13 mouse cellular contexts compared by ENCODE assay signal in the genomic region with DNA sequence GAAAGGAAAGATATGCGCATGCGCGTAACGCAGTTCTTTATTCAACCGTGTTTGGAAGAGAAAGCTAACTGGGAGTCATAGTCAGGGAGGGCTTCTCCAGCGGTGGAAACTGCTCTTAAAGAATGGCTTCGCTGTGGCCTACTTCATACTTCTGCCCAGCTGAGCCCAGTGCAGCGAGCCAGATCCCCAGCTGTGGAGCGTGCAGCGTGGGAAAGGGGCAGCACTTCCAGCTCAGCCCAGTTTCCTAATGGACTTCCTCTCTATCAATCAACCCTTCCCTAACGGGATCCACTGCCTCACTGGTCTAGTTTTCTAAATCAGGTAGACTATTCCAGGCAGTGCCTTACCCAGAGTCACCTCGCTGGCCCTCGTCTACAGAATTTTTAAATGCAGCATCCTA.
DNase-seq lines count a peak whose midpoint lies in the region; ATAC-seq lines count a peak whose summit lies in the region.
"Had no signal": no experiment of that assay in that cellular context is flagged by ENCODE, and none has a peak within 500 bp of the region (broad histone marks: within the 10 kb centered on the region; RNA-seq: fewer than 3 reads in every experiment).

No protein-coding gene starts in this region.

- H3K9ac ChIP-seq in forebrain, embryonic 11.5 days (ENCODE audit: low read length) = no peak overlapping the region
- no peak overlapping the region for H3K9ac ChIP-seq in intestine, embryonic 15.5 days
- H3K9ac ChIP-seq: embryonic facial prominence, embryonic 15.5 days; forebrain, embryonic 12.5 days; heart, embryonic 13.5 days; hindbrain, embryonic 15.5 days; lung, embryonic 15.5 days; midbrain, embryonic 12.5 days had no signal

- peak; percentile 36 for DNase-seq in kidney, postnatal 14 days
- no peak for DNase-seq in kidney, adult 8-10 months
- peak; percentile 27 for DNase-seq in R1 (ENCODE audit: low read depth, low spot score)
- DNase-seq in heart, adult 8-10 months (ENCODE audit: low spot score) = peak; percentile 49
- peak; percentile 54 to 56 for DNase-seq in kidney, postnatal 4 days
- DNase-seq in forebrain, embryonic 11.5 days (ENCODE audit: low spot score) = no peak

- no peak overlapping the region for H3K4me2 ChIP-seq in forebrain, embryonic 11.5 days (ENCODE audit: low read depth, low read length, severe bottlenecking)
- no peak overlapping the region for H3K4me2 ChIP-seq in intestine, embryonic 15.5 days (replicated peaks)
- H3K4me2 ChIP-seq: embryonic facial prominence, embryonic 15.5 days; forebrain, embryonic 12.5 days; heart, embryonic 13.5 days; hindbrain, embryonic 15.5 days; lung, embryonic 15.5 days; midbrain, embryonic 12.5 days had no signal

- no peaks in the 10 kb centered on the region for H3K36me3 ChIP-seq in forebrain, embryonic 11.5 days (ENCODE audit: control insufficient read depth, insufficient read depth, low read length)
- H3K36me3 ChIP-seq in intestine, embryonic 15.5 days = no peaks in the 10 kb centered on the region
- H3K36me3 ChIP-seq: embryonic facial prominence, embryonic 15.5 days; forebrain, embryonic 12.5 days; heart, embryonic 13.5 days; hindbrain, embryonic 15.5 days; lung, embryonic 15.5 days; midbrain, embryonic 12.5 days had no signal

- WGBS in forebrain, embryonic 11.5 days = 82% methylated on average over 13 of the region's 13 CpGs
- 75% methylated on average over 13 of the region's 13 CpGs for WGBS in intestine, embryonic 15.5 days

- no peak for ATAC-seq in forebrain, embryonic 11.5 days (replicated peaks; ENCODE audit: low FRiP score)
- ATAC-seq in intestine, embryonic 15.5 days = no peak

- no peak overlapping the region for H3K4me3 ChIP-seq in forebrain, embryonic 11.5 days (ENCODE audit: low read depth, low read length)
- no peak overlapping the region for H3K4me3 ChIP-seq in intestine, embryonic 15.5 days (replicated peaks)
- H3K4me3 ChIP-seq: embryonic facial prominence, embryonic 15.5 days; forebrain, embryonic 12.5 days; heart, embryonic 13.5 days; hindbrain, embryonic 15.5 days; lung, embryonic 15.5 days; midbrain, embryonic 12.5 days had no signal

- H3K27me3 ChIP-seq in forebrain, embryonic 11.5 days (ENCODE audit: control insufficient read depth, insufficient read depth, low read length) = no peaks in the 10 kb centered on the region
- H3K27me3 ChIP-seq in intestine, embryonic 15.5 days (replicated peaks) = no peaks in the 10 kb centered on the region
- H3K27me3 ChIP-seq: embryonic facial prominence, embryonic 15.5 days; heart, embryonic 13.5 days; hindbrain, embryonic 15.5 days; lung, embryonic 15.5 days; midbrain, embryonic 12.5 days had no signal

- H3K9me3 ChIP-seq in forebrain, embryonic 11.5 days (ENCODE audit: control insufficient read depth, low read length) = no peaks in the 10 kb centered on the region
- H3K9me3 ChIP-seq in intestine, embryonic 15.5 days = no peaks in the 10 kb centered on the region
- H3K9me3 ChIP-seq: embryonic facial prominence, embryonic 15.5 days; forebrain, embryonic 12.5 days; hindbrain, embryonic 15.5 days; lung, embryonic 15.5 days; midbrain, embryonic 12.5 days had no signal

- no peak overlapping the region for H3K27ac ChIP-seq in forebrain, embryonic 11.5 days (ENCODE audit: low read depth, low read length)
- no peak overlapping the region for H3K27ac ChIP-seq in intestine, embryonic 15.5 days
- H3K27ac ChIP-seq: embryonic facial prominence, embryonic 15.5 days; forebrain, embryonic 12.5 days; heart, embryonic 13.5 days; hindbrain, embryonic 15.5 days; lung, embryonic 15.5 days; midbrain, embryonic 12.5 days had no signal

- H3K4me1 ChIP-seq in forebrain, embryonic 11.5 days (replicated peaks; ENCODE audit: control insufficient read depth, insufficient read depth, low read length) = no peaks in the 10 kb centered on the region
- 0 out of 2 replicates have a peak, but pooled peaks cover 2% of the 10 kb centered on the region for H3K4me1 ChIP-seq in intestine, embryonic 15.5 days (replicated peaks)
- H3K4me1 ChIP-seq: embryonic facial prominence, embryonic 15.5 days; forebrain, embryonic 12.5 days; hindbrain, embryonic 15.5 days; lung, embryonic 15.5 days; midbrain, embryonic 12.5 days had no signal

Comparison
In these comparisons a context has a peak if more than half of its experiments do, and no peak if none do; other contexts are left out.
1. DNase-seq: peak in kidney, postnatal 14 days (single experiment), R1 (single experiment), heart, adult 8-10 months (single experiment) and kidney, postnatal 4 days (2 of 2); none in kidney, adult 8-10 months (0 of 2) and forebrain, embryonic 11.5 days (single experiment).